Mouse (Mus musculus) midbrain, embryonic 13.5 days (tissue): ENCODE measurements around the gene Specc1. TPM values are rescaled to one million over a fixed set of nuclear protein-coding genes. Genes with fewer than 3 reads are reported as not detected.
A peak's percentile ranks its signal among the peaks of the same experiment; 100 is the strongest.

Experiments used
- ATAC-seq: fragments of 200-750 bp; cut with Nextera tagmentation; 2 replicates; pipeline ENCODE4 v1.8.0; 2017; ENCODE audit warnings: mild to moderate bottlenecking, moderate TSS enrichment, moderate library complexity
- H3K27ac ChIP-seq: fragments of 300-500 bp; sonication (generic); 2 replicates; pipeline ENCODE4 v1.5.1; 2015; ENCODE audit warnings: inconsistent platforms, mild to moderate bottlenecking, moderate library complexity
- H3K27me3 ChIP-seq: fragments of 300-500 bp; sonication (generic); 2 replicates; pipeline ENCODE4 v1.6.1; 2015; ENCODE audit warnings: mild to moderate bottlenecking, inconsistent platforms
- H3K36me3 ChIP-seq: fragments of 300-500 bp; sonication (generic); 2 replicates; pipeline ENCODE4 v1.6.1; 2015; ENCODE audit warnings: mild to moderate bottlenecking, inconsistent platforms
- H3K4me1 ChIP-seq: fragments of 300-500 bp; sonication (generic); replicated peaks from 2 replicates; pipeline ENCODE4 v1.6.1; 2015; ENCODE audit warnings: inconsistent platforms
- H3K4me2 ChIP-seq: fragments of 300-500 bp; sonication (generic); replicated peaks from 2 replicates; pipeline ENCODE4 v1.6.1; 2015; ENCODE audit warnings: moderate library complexity, mild to moderate bottlenecking, inconsistent platforms
- H3K4me3 ChIP-seq: fragments of 300-500 bp; sonication (generic); replicated peaks from 2 replicates; pipeline ENCODE4 v1.5.1; 2015; ENCODE audit warnings: mild to moderate bottlenecking, inconsistent platforms
- H3K9ac ChIP-seq: fragments of 300-500 bp; sonication (generic); replicated peaks from 2 replicates; pipeline ENCODE4 v1.6.1; 2015; ENCODE audit warnings: mild to moderate bottlenecking, inconsistent platforms
- H3K9me3 ChIP-seq: fragments of 300-500 bp; sonication (generic); 2 replicates; pipeline ENCODE4 v1.6.1; 2016; ENCODE audit warnings: mild to moderate bottlenecking, inconsistent platforms
- WGBS: fragments of 180-500 bp; shearing (Covaris S2); methylation state at CpG from one replicate; pipeline ENCODE4 v1.1.7; 2015; 5-methylcytosine and 5-hydroxymethylcytosine counted together
- polyA plus RNA-seq: library from polyadenylated mRNA; unstranded; fragments of >200 nt; fragmentation: Nextera tagmentation; extraction: Ambion mirVana; gene quantifications from 2 replicates; pipeline ENCODE4 v1.2.1, GENCODE M21; 2015

Specc1 gene
- polyA plus RNA-seq, 1 experiment from 2014 or later, result 15.2 TPM

DNA sequence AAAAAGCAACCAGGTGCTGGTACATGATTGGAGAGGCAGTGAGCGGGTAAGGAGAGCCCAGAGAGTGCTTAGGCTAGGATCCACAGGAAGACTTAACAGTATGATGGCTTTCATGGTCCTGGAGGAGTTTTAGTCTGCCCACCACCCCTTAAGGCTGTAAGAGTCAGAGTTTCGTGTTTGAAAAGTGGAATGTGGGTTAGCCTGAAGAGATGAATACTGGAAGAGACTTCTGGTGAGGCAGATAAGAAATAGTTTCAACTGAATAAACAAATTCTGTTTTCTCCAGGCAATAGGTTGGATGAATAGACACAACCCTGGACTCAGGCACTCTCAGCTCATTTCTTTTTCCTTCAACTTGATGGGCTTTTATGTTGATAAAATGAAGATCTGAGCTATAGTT lies 130.1 kb downstream of the Specc1 start:
- no peak for ATAC-seq
- Histone ChIP-seq H3K4me3 (no peak overlapping the region), H3K9ac (no peak overlapping the region), H3K4me1 (no peaks in the 10 kb centered on the region), H3K27ac (no peak overlapping the region), H3K36me3 (no peaks in the 10 kb centered on the region), H3K4me2 (no peak overlapping the region), H3K27me3 (no peaks in the 10 kb centered on the region), H3K9me3 (no peaks in the 10 kb centered on the region)
- WGBS, result 91% methylated on average over 2 of the region's 2 CpGs

DNA sequence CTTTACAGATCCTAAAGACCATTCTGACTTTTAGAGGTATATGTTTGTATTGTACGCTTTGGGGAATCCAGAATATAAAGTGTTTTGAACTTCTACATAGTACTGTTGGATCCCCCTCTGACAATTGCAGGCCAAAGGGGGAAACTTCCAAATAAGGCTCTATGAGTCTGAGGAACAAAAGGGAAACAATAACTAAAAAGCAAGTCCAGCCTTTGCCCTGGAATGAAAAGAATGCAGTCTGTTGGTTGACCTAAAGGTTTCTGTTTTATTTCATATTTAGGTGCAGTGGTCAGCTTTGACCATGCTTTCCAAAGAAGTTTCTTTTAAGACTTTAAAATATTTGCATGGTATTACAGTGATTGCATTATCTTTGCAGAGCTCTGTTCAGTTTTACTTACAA lies 130.5 kb downstream of the Specc1 start:
- Histone ChIP-seq H3K9ac (no peak overlapping the region), H3K4me2 (no peak overlapping the region), H3K27ac (no peak overlapping the region), H3K4me1 (no peaks in the 10 kb centered on the region), H3K9me3 (no peaks in the 10 kb centered on the region), H3K36me3 (no peaks in the 10 kb centered on the region), H3K4me3 (no peak overlapping the region), H3K27me3 (no peaks in the 10 kb centered on the region)
- ATAC-seq, result no peak
- 90% methylated on average over 1 of the region's 1 CpGs for WGBS

DNA sequence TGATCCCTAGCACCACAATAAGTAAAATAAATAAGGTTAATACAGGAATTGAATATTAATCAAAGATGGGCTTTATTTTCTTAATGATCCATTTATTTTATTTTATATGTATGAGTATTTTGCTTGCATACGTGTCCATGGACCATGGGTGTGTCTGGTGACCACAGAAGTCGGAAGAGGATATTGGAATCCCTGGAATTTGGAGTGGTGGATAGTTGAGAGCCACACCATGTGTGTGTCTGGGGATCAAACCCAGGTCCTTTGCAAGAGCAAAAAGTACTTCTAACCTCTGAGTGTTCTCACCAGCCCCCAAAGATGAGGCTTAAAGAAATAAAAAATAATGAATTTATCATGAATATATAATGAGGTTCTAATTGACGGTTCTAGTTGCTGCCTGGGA lies 132.1 kb downstream of the Specc1 start:
- H3K4me1 ChIP-seq, result no peaks in the 10 kb centered on the region
- no peak for ATAC-seq
- H3K27ac ChIP-seq, result no peak overlapping the region
- no peaks in the 10 kb centered on the region for H3K9me3 ChIP-seq
- H3K4me3 ChIP-seq, result no peak overlapping the region
- no peaks in the 10 kb centered on the region for H3K36me3 ChIP-seq
- H3K9ac ChIP-seq, result no peak overlapping the region
- WGBS, result 87% methylated on average over 3 of the region's 3 CpGs
- no peak overlapping the region for H3K4me2 ChIP-seq
- H3K27me3 ChIP-seq, result no peaks in the 10 kb centered on the region

DNA sequence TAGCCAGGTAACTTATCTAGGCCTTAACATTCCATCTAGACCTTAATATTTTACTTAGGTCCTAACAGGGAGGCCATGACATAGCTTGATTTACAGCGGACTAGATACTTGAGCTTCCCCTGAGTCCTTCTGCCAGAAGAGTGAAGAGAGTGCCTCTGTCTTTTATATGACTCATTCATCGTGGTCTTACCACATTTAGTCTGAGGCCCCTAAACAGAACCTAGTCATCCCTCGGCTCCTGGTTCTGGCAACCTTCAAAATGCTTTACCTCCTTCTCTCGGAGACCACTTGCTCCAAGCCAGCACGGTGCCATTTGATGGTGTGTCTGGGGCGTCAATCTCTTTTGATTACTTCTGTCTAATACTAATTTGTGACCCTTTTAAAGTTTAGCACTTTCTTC lies 133.8 kb downstream of the Specc1 start:
- Histone ChIP-seq H3K36me3 (no peaks in the 10 kb centered on the region), H3K27ac (no peak overlapping the region), H3K9me3 (no peaks in the 10 kb centered on the region), H3K9ac (no peak overlapping the region), H3K4me1 (no peaks in the 10 kb centered on the region), H3K4me3 (no peak overlapping the region), H3K27me3 (no peaks in the 10 kb centered on the region), H3K4me2 (no peak overlapping the region)
- ATAC-seq, result no peak
- 91% methylated on average over 6 of the region's 6 CpGs for WGBS

GRCm38 (mm10) chr11:62103380-62103911 lies 146.9 kb downstream of the Specc1 start:
- 87% methylated on average over 3 of the region's 3 CpGs for WGBS

DNA sequence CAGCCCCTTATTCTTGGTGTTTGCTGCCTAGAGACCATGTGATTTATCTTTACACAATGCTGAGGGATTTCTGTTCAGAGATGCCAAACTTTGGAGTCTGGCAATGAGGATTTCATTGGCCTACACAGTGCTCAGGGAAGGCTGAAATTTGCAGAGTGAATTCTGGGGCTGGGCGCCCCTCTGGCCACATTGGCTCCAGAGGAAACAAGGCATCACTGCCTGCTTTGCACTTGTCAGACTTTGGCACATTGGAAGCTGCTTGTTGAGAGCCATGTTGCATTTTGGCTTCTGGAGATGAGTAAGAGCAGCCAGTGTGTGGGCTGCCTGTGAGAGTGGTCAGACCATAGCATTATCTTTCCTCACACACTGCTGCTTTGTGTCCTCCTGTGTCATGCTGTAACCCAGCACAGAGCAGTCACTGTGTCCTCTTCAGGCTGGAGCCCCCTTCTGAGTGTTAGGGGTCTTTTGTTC lies 149.9 kb downstream of the Specc1 start:
- Histone ChIP-seq H3K9me3 (no peaks in the 10 kb centered on the region), H3K4me2 (no peak overlapping the region), H3K4me1 (0 out of 2 replicates have a peak, but pooled peaks cover 3% of the 10 kb centered on the region), H3K27ac (peak overlapping the region; percentile 14), H3K27me3 (no peaks in the 10 kb centered on the region), H3K4me3 (no peak overlapping the region), H3K36me3 (no peaks in the 10 kb centered on the region), H3K9ac (no peak overlapping the region)
- WGBS, result 74% methylated on average over 1 of the region's 1 CpGs
- ATAC-seq, result peak; percentile 65; the same call in 1 of the 2 replicates

More at GRCm38 (mm10) chr11:62103380-62103911, 146.9 kb downstream of the Specc1 start:
- Histone ChIP-seq H3K36me3 (no peaks in the 10 kb centered on the region), H3K27ac (no peak overlapping the region), H3K4me3 (no peak overlapping the region), H3K4me1 (0 out of 2 replicates have a peak, but pooled peaks cover 3% of the 10 kb centered on the region), H3K4me2 (no peak overlapping the region), H3K9ac (no peak overlapping the region), H3K27me3 (no peaks in the 10 kb centered on the region), H3K9me3 (no peaks in the 10 kb centered on the region)
- ATAC-seq, result no peak

DNA sequence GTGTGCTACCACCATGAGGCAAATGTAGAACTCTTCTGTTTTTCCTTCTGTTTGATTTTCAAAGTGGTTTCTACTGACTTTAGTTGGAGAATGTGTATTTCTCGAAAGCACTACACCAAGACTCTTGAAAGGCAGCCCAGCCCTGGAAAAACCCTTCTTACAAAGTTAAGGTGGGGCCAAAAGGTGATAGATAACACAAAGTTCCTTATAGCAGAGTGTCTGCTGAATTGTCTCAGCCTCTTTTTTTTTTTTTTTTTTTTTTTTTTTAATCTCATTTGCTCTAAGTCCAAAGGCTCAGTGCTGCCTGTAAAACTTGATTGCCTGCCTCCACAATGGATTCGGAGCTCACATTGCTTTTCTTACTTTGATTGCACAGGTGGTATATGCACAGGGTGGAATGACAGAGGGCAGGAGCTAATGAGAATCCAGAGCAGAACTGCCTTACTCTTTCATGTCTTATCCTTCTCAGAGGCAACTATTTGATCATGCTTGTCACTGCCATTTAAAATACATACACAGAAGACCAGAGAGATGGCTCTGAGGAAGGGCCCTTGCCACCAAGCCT lies 150.8 kb downstream of the Specc1 start:
- H3K4me1 ChIP-seq, result 0 out of 2 replicates have a peak, but pooled peaks cover 3% of the 10 kb centered on the region
- no peak overlapping the region for H3K4me2 ChIP-seq
- no peak overlapping the region for H3K27ac ChIP-seq
- H3K9ac ChIP-seq, result no peak overlapping the region
- WGBS, result 91% methylated on average over 2 of the region's 2 CpGs
- H3K27me3 ChIP-seq, result no peaks in the 10 kb centered on the region
- H3K4me3 ChIP-seq, result no peak overlapping the region
- no peak for ATAC-seq
- no peaks in the 10 kb centered on the region for H3K9me3 ChIP-seq
- H3K36me3 ChIP-seq, result no peaks in the 10 kb centered on the region

- no peak overlapping the region for H3K4me2 ChIP-seq
- H3K36me3 ChIP-seq, result peaks cover 13% of the 10 kb centered on the region
- 93% methylated on average over 9 of the region's 9 CpGs for WGBS
- no peaks in the 10 kb centered on the region for H3K9me3 ChIP-seq
- no peaks in the 10 kb centered on the region for H3K27me3 ChIP-seq
- no peak overlapping the region for H3K9ac ChIP-seq
- no peak overlapping the region for H3K27ac ChIP-seq
- ATAC-seq, result no peak
- no peaks in the 10 kb centered on the region; the same call in 1 of the 2 replicates for H3K4me1 ChIP-seq
- no peak overlapping the region for H3K4me3 ChIP-seq
Observed at GRCm38 (mm10) chr11:62118561-62118960, 162.0 kb downstream of the Specc1 start.

GRCm38 (mm10) chr11:62119871-62120270 lies 163.3 kb downstream of the Specc1 start:
- Histone ChIP-seq H3K36me3 (peaks cover 13% of the 10 kb centered on the region), H3K9ac (no peak overlapping the region), H3K4me1 (no peaks in the 10 kb centered on the region; the same call in 1 of the 2 replicates), H3K27me3 (no peaks in the 10 kb centered on the region), H3K27ac (no peak overlapping the region), H3K4me3 (no peak overlapping the region), H3K4me2 (no peak overlapping the region), H3K9me3 (no peaks in the 10 kb centered on the region)
- 68% methylated on average over 3 of the region's 3 CpGs for WGBS
- ATAC-seq, result no peak

DNA sequence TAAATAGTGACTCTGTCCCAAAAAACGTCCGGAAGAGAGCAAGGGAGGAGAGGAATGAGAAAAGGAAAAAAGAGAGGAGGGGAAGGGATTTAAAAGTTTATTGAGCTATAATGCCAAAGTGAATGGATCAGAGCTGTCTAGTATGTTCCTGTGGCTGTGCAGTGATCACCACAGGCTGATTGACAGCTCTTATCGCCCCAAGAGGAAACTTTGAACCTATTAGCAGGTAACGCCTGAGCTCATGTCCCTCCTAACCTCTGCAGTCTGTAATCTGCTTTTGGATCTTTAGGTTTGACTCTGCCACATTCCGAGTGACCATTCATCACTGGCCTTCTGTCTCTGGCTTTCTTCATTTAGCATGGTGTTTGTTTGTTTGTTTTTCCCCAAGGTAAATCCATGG lies 164.8 kb downstream of the Specc1 start:
- H3K9me3 ChIP-seq, result no peaks in the 10 kb centered on the region
- H3K4me2 ChIP-seq, result no peak overlapping the region
- no peak overlapping the region for H3K4me3 ChIP-seq
- no peak overlapping the region for H3K27ac ChIP-seq
- H3K36me3 ChIP-seq, result peaks cover 13% of the 10 kb centered on the region
- 90% methylated on average over 5 of the region's 5 CpGs for WGBS
- no peaks in the 10 kb centered on the region for H3K27me3 ChIP-seq
- no peak overlapping the region for H3K9ac ChIP-seq
- no peaks in the 10 kb centered on the region; the same call in 1 of the 2 replicates for H3K4me1 ChIP-seq
- ATAC-seq, result no peak

- H3K9ac ChIP-seq, result no peak overlapping the region
- H3K4me2 ChIP-seq, result no peak overlapping the region
- no peak for ATAC-seq
- peaks cover 6% of the 10 kb centered on the region; the same call in 1 of the 2 replicates for H3K27me3 ChIP-seq
- H3K4me1 ChIP-seq, result peaks cover 13% of the 10 kb centered on the region
- no peaks in the 10 kb centered on the region for H3K9me3 ChIP-seq
- 36% methylated on average over 3 of the region's 3 CpGs for WGBS
- H3K4me3 ChIP-seq, result no peak overlapping the region
- H3K36me3 ChIP-seq, result peaks cover 10% of the 10 kb centered on the region
- no peak overlapping the region for H3K27ac ChIP-seq
Observed at GRCm38 (mm10) chr11:62127692-62128091, 171.1 kb downstream of the Specc1 start.

- H3K27ac ChIP-seq, result no peak overlapping the region
- 82% methylated on average over 8 of the region's 8 CpGs for WGBS
- H3K4me3 ChIP-seq, result no peak overlapping the region
- H3K9me3 ChIP-seq, result no peaks in the 10 kb centered on the region
- H3K4me1 ChIP-seq, result peaks cover 13% of the 10 kb centered on the region
- 0 out of 2 replicates have a peak overlapping the region, but pooled peaks have one; percentile 23 for H3K9ac ChIP-seq
- no peak overlapping the region for H3K4me2 ChIP-seq
- no peak for ATAC-seq
- peaks cover 6% of the 10 kb centered on the region; the same call in 1 of the 2 replicates for H3K27me3 ChIP-seq
- peaks cover 14% of the 10 kb centered on the region for H3K36me3 ChIP-seq
Observed at GRCm38 (mm10) chr11:62128197-62128596, 171.6 kb downstream of the Specc1 start.
